Mouse (Mus musculus) spleen, postnatal 36 days (tissue): Measurements from ENCODE around the gene Rnase9.
"Not testable (repeated sequence)": the region's sequence is repeated elsewhere in the genome, so short reads cannot be mapped to it uniquely, and the experiment has no call there.

Experiments used
- DNase-seq, 2 experiments: peaks; one replicate each; pipeline ENCODE4 v3.0.0; 2022; ENCODE audit warnings: low spot score in 2 of 2, mixed read lengths in 1 of 2

The Rnase9 gene

GRCm38 (mm10) chr14:51050063-51050462 lies 8.4 kb upstream of the Rnase9 start, which contains the start of gene Rnase11:
TSS of gene Rnase11 (minus strand) at chr14:51050163.
- DNase-seq, result no peak

- DNase-seq, result no peak
Measured at GRCm38 (mm10) chr14:51047846-51048245, 6.2 kb upstream of the Rnase9 start.

DNA sequence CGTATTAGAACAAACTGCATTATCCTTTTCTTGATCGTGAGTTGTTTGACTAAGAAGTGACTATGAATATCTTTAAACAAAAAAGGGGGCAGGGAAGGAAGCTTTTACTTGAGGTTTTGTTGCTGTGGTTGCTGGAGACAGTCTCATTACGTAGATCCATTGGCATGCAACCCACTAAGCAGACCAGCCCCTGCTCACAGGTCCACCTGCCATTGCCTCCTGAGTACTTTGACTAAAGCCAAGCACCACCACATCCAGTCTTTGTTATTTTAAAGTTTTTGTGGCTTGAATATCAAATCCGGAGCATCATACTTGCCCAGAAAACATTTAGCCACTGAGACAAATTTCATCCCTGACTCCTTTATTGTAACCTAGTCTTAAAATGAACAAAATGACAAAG lies 5.5 kb downstream of the Rnase9 start:
- no peak for DNase-seq

GRCm38 (mm10) chr14:51035206-51035605 lies 6.5 kb downstream of the Rnase9 start:
- no peak for DNase-seq

- no peak for DNase-seq
Measured at GRCm38 (mm10) chr14:51027387-51028155, 14.1 kb downstream of the Rnase9 start.

GRCm38 (mm10) chr14:51026391-51027133 lies 15.1 kb downstream of the Rnase9 start:
- peak; percentile 69 to 76 for DNase-seq

GRCm38 (mm10) chr14:51024820-51025219 lies 16.8 kb downstream of the Rnase9 start:
- DNase-seq, result no peak

DNA sequence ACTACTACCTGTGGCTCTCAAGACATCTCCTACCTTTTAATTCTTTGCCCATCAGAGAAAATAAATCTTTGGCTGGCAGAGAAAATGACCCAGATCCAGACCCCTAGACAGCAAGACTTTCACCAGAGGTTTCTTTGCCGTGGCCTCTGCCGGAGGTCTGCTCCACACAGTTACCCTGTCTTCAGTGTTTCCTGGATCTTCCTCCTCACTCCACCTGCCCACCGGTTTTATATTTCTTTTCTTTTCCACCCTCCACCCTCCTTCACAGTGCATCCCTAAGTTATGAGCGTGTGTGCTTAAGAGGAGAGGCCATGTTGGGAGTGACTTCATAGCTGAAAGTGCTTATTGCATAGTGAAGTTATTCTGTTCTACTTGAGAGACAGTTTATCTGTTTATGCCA lies 18.2 kb downstream of the Rnase9 start:
- DNase-seq, result no peak

DNA sequence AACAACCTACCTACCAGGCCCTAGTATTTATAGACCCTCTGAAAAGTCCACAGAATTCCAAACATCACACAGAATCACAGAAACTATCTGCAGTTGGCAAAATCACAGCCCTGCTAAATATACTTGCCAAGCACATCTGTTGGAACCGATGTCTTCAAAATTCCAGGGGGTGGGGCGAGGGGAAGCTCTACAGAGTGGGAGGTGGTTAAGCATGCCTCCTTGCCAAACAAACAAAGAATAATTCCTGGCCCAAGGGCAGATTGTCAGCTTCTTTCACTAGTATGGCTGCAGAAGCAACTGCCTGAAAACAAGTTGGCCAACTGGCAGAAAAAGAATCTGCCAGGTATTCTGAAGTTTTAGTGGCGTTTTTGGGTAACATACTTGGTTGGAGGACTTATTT lies 24.4 kb downstream of the Rnase9 start:
- DNase-seq, result no peak

- DNase-seq, result no peak
Measured at GRCm38 (mm10) chr14:51015780-51016179, 25.9 kb downstream of the Rnase9 start.

GRCm38 (mm10) chr14:51014724-51015123 lies 26.9 kb downstream of the Rnase9 start:
- not testable (repeated sequence) for DNase-seq

DNA sequence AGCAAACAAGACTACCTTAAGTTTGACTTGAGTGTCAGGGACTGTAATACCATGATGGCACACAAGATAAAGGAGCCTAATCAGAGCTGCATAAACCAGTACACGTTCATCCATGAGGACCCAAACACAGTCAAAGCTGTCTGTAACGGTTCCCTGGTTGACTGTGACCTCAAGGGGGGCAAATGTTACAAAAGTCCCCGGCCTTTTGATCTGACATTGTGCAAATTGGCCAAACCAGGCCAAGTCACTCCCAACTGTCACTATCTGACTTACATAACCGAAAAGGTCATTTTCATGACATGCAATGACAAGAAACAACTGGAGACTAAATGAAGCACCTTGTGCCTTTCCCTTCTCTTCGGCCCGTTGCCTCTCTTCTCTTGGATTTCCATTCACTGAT lies 32.1 kb downstream of the Rnase9 start:
- DNase-seq, result no peak

DNA sequence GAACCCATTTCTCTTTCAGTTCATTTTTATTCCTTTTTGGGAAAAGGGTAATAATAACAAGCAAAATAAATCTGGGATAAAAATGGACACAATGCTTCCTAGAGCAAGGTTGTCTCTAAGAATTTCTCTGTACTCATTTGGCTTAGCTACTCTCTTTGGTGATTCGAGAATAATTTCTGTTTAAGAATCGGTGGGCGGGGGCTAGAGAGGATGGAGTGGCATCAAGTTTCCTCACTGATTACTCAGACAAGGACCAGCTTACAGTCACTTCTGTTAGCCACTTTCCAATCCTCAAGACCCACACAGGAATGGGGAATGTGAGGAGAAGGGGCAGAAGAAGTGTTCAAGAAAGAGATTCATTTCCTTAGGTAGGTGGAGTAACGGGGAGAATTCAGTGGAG lies 32.9 kb downstream of the Rnase9 start:
- DNase-seq, result no peak

- no peak for DNase-seq
Measured at GRCm38 (mm10) chr14:51007914-51008713, 33.6 kb downstream of the Rnase9 start.

GRCm38 (mm10) chr14:51007152-51007801 lies 34.4 kb downstream of the Rnase9 start, which contains the start of gene Rnase10:
TSS of gene Rnase10 (plus strand) at chr14:51007751.
- no peak for DNase-seq

GRCm38 (mm10) chr14:50997999-50998666 lies 43.5 kb downstream of the Rnase9 start:
- peak in 1 of 2 experiments; percentile 8 for DNase-seq

GRCm38 (mm10) chr14:50997088-50997487 lies 44.6 kb downstream of the Rnase9 start:
- peak; percentile 54 to 60 for DNase-seq

GRCm38 (mm10) chr14:50991037-50991436 lies 50.6 kb downstream of the Rnase9 start:
- no peak for DNase-seq
